Mouse (Mus musculus) neutrophil, adult 5-6 weeks (primary cell): ENCODE results near the gene Glp1r. TPM values are rescaled to one million over a fixed set of nuclear protein-coding genes. Genes with fewer than 3 reads are reported as not detected.

Experiments
- ATAC-seq: fragments of 151-379, 151-347 bp; 2 replicates; pipeline ENCODE4 v1.8.0; 2017; ENCODE audit warnings: mild to moderate bottlenecking, moderate TSS enrichment; ENCODE audit not compliant: insufficient number of reproducible peaks, poor library complexity, low FRiP score, severe bottlenecking; ENCODE audit errors: extremely low read depth
- total RNA-seq: library from RNA; stranded (forward); fragments of 200-1000 nt; gene quantifications from 2 replicates; pipeline ENCODE4 v1.2.3, GENCODE M21; 2017

Glp1r gene
- total RNA-seq, 1 experiment from 2014 or later = not detected

DNA sequence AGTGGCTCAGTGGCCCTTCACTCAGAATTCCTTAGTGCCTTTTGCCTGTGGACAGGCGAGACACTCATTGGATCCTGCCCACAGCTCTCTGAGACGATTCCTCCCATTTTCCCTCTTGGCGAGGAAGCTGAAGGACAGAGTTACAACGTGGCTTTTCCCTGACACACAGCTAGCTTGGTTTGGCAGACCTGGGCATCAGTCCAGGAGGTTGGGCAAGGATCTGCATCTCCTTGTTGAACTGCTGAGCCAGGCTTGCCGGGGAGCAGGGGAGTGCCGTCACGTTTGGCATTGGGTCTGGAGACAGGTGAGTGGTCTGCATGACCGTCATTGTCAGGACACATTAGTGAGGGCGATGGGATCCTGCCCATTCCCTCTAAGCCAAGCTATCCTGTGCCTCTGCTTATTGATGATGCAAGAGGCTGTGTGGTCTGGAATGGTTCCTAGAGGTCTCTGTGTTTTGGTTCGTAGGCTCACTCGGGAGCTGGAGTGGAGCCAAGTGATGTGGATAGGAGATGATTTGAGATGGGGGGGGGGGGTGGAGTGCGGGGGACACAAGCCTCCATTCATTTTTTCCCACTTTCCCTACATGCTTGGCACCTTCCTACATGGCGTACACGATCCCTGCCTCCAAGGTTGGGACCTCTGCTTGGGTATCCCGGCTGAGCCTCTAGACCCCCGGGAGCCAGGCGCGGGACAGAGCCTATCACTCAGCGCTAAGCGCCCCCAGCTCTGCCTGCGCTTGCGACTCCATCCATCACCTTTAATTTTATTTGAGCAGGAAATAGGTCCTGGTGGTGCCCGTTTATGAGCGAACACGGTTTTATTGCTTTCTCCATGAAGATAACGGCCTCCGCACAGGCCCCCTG, 9.5 kb downstream of the Glp1r start:
- ATAC-seq = no peak

- ATAC-seq = no peak
These were observed 10.1 kb downstream of the Glp1r start for GRCm38 (mm10) chr17:30911732-30912088.

- ATAC-seq = no peak
These were observed 10.9 kb downstream of the Glp1r start for GRCm38 (mm10) chr17:30912536-30912935.

- no peak for ATAC-seq
These were observed 12.6 kb downstream of the Glp1r start for GRCm38 (mm10) chr17:30914264-30914663.

DNA sequence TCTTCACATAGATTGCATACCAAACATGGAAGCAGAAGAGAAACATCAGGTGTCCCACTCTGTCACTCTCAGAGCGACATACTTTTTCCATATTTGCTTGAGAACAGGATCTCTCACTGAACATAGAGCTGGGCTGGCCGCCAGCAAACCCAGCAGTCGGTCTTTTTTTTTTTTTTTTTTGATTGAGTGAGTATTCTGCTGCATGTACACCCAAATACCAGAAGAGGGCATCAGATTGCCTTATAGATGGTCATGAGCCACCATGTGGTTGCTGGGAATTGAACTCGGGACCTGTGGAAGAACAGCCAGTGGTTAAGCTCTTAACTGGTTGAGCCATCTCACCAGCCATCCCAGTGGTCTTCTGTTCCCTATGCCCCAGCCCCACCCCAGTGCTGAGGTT, 21.9 kb downstream of the Glp1r start:
- no peak for ATAC-seq

- ATAC-seq = no peak
These were observed 29.2 kb downstream of the Glp1r start for GRCm38 (mm10) chr17:30930827-30931226.

DNA sequence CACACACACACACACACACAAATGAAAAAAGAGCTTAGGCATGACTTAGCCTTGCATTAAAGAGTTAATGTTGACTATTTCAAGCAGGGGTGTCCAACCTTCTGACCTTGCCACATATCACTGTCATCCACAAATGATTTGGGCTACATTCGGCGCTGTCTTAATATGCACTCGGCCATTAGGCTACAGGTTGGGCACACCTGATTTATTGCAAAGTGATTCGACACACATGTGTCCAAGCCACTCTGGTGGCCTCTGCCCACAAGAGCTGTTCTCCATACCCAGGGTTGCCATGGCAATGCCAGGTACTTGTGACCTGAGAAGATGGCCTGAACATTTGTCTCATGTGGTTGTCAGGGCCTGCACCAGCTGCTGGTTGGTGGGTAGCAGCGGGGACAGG, 31.2 kb downstream of the Glp1r start:
- ATAC-seq = no peak

DNA sequence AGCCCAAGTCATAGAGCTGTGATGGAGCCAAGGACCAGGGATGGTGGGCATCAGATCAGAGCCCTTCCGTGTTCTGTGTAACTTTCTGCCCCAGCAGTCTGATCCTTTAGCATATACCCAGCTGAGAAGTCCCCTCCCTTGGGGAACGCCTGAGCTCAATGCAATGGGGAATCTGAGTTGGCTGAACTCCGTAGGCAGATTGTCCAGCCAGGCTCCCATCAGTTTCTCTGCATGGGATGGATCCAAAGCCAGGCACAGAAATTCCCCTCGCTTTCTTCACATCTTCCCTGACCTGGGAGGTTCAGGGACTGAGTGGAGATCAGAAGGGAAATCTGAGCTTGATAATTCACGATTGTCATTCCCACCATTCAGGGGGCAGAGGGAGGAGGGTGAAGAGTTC, 33.7 kb downstream of the Glp1r start:
- ATAC-seq = no peak

GRCm38 (mm10) chr17:30938554-30938953, 36.9 kb downstream of the Glp1r start:
- ATAC-seq = no peak

GRCm38 (mm10) chr17:30948382-30948781, 46.8 kb downstream of the Glp1r start:
- no peak for ATAC-seq

- ATAC-seq = 0 out of 2 replicates have a peak, but pooled peaks have one; percentile 33
These were observed 49.2 kb downstream of the Glp1r start for GRCm38 (mm10) chr17:30950780-30951179.

- no peak for ATAC-seq
These were observed 50.0 kb downstream of the Glp1r start for GRCm38 (mm10) chr17:30951600-30951999.

GRCm38 (mm10) chr17:30954340-30954739, 52.7 kb downstream of the Glp1r start, which contains the start of gene Umodl1:
Gene Umodl1, plus strand, starts transcription at chr17:30954640.
- no peak for ATAC-seq

DNA sequence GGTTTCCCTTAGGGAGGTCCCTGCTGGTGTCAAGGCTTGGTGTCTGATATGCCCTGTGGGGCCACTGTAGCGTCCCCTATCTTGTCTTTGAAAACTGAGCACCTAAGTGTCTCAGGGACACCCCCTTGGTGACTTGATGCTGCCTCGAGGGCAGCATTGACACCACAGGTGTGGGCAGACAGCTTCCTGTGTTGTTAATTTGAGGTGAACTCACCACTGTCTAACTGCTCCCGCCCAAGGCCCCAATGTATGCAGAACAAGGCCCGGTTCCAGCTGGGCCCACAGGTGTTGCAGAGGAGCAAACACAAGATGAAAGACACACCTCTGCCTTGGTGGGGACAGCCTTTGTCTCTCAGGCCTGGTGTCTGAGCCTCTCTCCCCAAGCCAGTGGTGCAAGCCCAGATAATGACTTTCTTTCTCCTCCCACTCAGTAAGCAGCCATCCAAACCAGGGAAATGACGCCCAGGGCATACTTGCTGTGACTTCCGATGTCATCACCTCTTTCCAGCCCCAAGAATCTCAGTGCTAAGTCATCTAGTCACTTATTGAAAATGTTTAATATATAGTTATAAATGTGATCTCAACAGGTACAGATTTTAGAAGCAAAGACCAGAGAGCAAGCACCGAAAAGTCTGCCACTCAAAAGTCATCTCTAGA, 60.4 kb downstream of the Glp1r start:
- ATAC-seq = no peak

DNA sequence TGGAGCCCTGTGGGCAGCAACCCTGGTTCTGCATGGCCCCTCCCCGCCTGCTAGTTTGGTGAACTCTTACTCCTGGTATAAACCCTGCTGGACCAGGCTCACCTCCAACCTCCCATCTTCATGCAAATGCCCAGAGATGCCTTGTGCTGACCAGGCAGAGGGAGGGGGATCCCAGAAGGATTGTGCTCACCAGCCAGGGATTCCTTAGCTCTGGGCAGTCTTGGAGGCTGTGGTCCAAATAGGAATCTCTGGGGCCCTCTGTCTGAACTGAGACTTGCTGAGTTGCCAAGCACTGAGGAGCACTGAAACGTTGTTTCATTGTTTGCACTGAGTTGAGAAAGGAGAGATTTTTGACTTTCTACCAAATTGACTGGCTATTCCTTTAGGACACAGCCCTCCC, 61.3 kb downstream of the Glp1r start:
- no peak for ATAC-seq

GRCm38 (mm10) chr17:30969983-30970382, 68.4 kb downstream of the Glp1r start:
- no peak for ATAC-seq

GRCm38 (mm10) chr17:30971877-30972276, 70.3 kb downstream of the Glp1r start:
- no peak for ATAC-seq

DNA sequence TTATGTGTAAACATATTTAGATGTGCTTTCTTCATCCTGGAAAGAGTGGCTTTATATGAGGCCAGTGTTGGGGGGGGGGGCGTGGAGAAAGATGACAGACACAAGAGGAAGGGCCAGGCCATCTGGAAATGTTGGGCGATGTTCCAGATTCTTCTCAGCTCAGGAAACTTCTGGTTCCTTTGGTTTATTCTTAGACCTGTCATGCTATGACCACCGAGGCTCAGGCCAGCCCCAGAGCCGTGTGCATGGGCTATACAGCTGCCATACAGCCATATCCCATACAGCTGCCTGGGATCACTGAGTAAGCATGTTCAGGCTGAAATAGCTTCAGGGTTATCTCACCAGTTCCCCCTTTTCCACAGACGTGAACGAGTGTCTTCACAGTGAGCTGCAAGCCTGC, 71.7 kb downstream of the Glp1r start:
- no peak for ATAC-seq

DNA sequence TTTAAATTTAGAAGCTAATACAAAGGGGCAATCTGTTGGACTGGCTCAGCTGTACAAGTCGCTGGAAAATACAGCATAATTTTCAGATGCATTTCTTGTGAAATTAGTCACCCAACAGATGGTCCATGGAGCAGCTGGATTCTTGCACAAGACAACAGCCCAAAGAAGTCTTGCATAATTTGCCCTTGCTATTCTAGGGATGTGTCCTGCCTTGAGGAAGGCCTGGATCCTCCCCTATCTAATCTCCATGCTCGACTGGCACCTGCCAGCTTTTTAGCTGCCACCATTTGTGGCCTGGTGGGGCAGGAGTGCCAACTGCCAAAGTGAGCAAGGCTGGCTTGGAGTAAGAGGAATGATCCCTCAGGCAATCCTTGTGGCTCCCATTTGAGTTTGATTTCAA, 75.7 kb downstream of the Glp1r start:
- no peak for ATAC-seq

- ATAC-seq = no peak
These were observed 76.9 kb downstream of the Glp1r start for GRCm38 (mm10) chr17:30978556-30978955.
